Mouse (Mus musculus) cerebellum, adult 9-11 months (tissue): ENCODE data around the gene Olfr894.
"Not testable (repeated sequence)": the region's sequence is repeated elsewhere in the genome, so short reads cannot be mapped to it uniquely, and the experiment has no call there.

Experiments
- DNase-seq: peaks from one replicate; pipeline ENCODE4 v3.0.0; 2022

Olfr894 gene

GRCm38 (mm10) chr9:38217755-38218154 lies at the start of gene Olfr894:
Gene Olfr894 (plus strand): TSS chr9:38218055.
- DNase-seq = no peak

GRCm38 (mm10) chr9:38168341-38168740 lies 49.5 kb upstream of the Olfr894 start:
- DNase-seq = not testable (repeated sequence)

GRCm38 (mm10) chr9:38180721-38181120 lies 37.1 kb upstream of the Olfr894 start, which contains the start of gene Olfr891:
Gene Olfr891 (minus strand): TSS chr9:38180821.
- DNase-seq = no peak

GRCm38 (mm10) chr9:38208065-38208464 lies 9.8 kb upstream of the Olfr894 start, which contains the start of gene Olfr893:
Gene Olfr893 (plus strand): TSS chr9:38208365.
- no peak for DNase-seq

DNA sequence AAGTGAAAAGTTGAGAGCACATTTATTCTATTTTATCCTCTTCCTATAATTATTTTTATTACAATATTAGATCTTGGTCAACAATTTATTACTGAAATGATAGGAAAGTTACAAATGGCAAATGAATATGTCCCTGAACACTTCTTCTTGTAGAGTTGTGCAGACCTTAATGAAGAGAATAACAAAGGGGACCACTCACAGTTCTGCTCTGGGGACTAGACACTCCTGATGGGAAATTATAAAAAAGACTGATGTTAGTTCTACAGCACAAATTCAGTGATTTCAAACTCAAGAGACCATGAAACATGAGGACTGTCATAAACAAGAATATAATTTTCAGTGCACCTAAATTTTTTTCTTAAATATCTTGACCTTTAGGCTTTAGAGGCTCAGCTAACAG lies 34.6 kb downstream of the Olfr894 start, which contains the start of gene Olfr143:
TSS of gene Olfr143 (plus strand) at position 301 of the 400 bp plus-strand sequence.
- no peak for DNase-seq

DNA sequence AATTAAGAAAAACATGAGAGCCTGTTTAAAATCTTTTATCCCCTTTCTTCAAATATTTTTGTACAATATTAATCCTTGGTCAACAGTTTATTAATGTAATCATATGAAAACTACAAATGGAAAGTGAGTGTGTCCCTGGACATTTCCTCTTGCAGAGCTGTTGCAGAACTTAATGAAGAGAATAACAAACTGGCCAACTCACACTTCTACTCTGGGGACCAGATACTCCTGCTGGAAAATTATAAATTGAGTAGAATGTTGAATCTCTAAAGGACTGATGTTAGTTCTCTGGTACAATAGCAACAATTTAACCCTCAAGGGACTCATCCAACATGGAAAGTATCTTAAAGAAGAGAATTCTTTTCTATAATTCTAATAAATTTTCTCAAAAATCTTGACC lies 49.7 kb downstream of the Olfr894 start, which contains the start of gene Olfr895:
TSS of gene Olfr895 (plus strand) at position 301 of the 400 bp plus-strand sequence.
- DNase-seq = no peak
